Mouse (Mus musculus): ENCODE measurements around the gene Tgds. TPM values are rescaled to one million over a fixed set of nuclear protein-coding genes. Genes with fewer than 3 reads are reported as not detected.

The Tgds gene
- total RNA-seq, 2 experiments from 2014 or later = 8.3 to 9.1 TPM

GRCm38 (mm10) chr14:118086271-118087035 lies 46.1 kb downstream of the Tgds start:
- intact Hi-C loops (cut with DNase I) = no loop called here
- no peak overlapping the region for H3K27ac ChIP-seq

GRCm38 (mm10) chr14:118083851-118084250 lies 48.7 kb downstream of the Tgds start:
- Histone ChIP-seq H3K4me3 (no peak overlapping the region), H3K27ac (no peak overlapping the region)
- no peak for DNase-seq (ENCODE audit: extremely low spot score in 1 of 2, low spot score in 2 of 2)
- intact Hi-C loops (cut with DNase I) = no loop called here
- TF ChIP-seq CTCF (IDR thresholded peaks at IDR 0.05) = no peak

More at GRCm38 (mm10) chr14:118086271-118087035, 46.1 kb downstream of the Tgds start:
- DNase-seq (ENCODE audit: extremely low spot score in 1 of 2, low spot score in 2 of 2) = no peak
- TF ChIP-seq CTCF (IDR thresholded peaks at IDR 0.05) = no peak
- no peak overlapping the region for H3K4me3 ChIP-seq

GRCm38 (mm10) chr14:118080606-118081005 lies 51.9 kb downstream of the Tgds start:
- DNase-seq (ENCODE audit: extremely low spot score in 1 of 2, low spot score in 2 of 2) = no peak
- no peak overlapping the region for H3K27ac ChIP-seq
- no peak for TF ChIP-seq CTCF (IDR thresholded peaks at IDR 0.05)
- H3K4me3 ChIP-seq = no peak overlapping the region
- intact Hi-C loops (cut with DNase I) = no loop called here

- TF ChIP-seq CTCF (IDR thresholded peaks at IDR 0.05) = no peak
- Histone ChIP-seq H3K4me3 (no peak overlapping the region), H3K27ac (no peak overlapping the region)
- no peak for DNase-seq (ENCODE audit: extremely low spot score in 1 of 2, low spot score in 2 of 2)
- intact Hi-C loops (cut with DNase I) = no loop called here
These were observed 62.5 kb downstream of the Tgds start for GRCm38 (mm10) chr14:118070100-118070499.

GRCm38 (mm10) chr14:118069439-118070079 lies 63.0 kb downstream of the Tgds start:
- Histone ChIP-seq H3K4me3 (no peak overlapping the region), H3K27ac (no peak overlapping the region)
- no peak for DNase-seq (ENCODE audit: extremely low spot score in 1 of 2, low spot score in 2 of 2)
- intact Hi-C loops (cut with DNase I) = no loop called here
- TF ChIP-seq CTCF (IDR thresholded peaks at IDR 0.05) = no peak

Other genes with a start within 250 kb of the Tgds start
- gene Dct, start 80.5 kb downstream of the Tgds start, total RNA-seq (2021) = 1 to 10 TPM in 1 of 2 experiments, under 1 TPM in 1; 0.59 to 1.8 TPM
- gene Gpr180, start 4.4 kb upstream of the Tgds start, total RNA-seq (2021) = 10 to 100 TPM; 28.9 to 32.6 TPM
- 10 to 100 TPM in 1 of 2 experiments, 1 to 10 TPM in 1; 10.0 to 10.6 TPM for gene Sox21, start 104.3 kb upstream of the Tgds start, total RNA-seq (2021)
- gene Gm9376, start 134.2 kb upstream of the Tgds start, total RNA-seq (2021) = not detected